Mouse (Mus musculus) monocyte, adult 59 days (primary cell): Measurements from ENCODE around the gene Gm17174. TPM values are rescaled to one million over a fixed set of nuclear protein-coding genes. Genes with fewer than 3 reads are reported as not detected.

ENCODE experiments used
- total RNA-seq, 2 experiments: library from RNA; stranded (reverse); gene quantifications; one replicate each; pipeline ENCODE4 v1.2.4; 2023

Gene Gm17174
- not detected for total RNA-seq

GRCm38 (mm10) chr14:51592039-51592438 is at the start of gene Gm17174:
Gm17174 (minus strand) TSS chr14:51592139.

GRCm38 (mm10) chr14:51635566-51635965 is 43.6 kb upstream of the Gm17174 start, which contains the start of gene Gm4181:
Gm4181 (minus strand) TSS chr14:51635666.

DNA sequence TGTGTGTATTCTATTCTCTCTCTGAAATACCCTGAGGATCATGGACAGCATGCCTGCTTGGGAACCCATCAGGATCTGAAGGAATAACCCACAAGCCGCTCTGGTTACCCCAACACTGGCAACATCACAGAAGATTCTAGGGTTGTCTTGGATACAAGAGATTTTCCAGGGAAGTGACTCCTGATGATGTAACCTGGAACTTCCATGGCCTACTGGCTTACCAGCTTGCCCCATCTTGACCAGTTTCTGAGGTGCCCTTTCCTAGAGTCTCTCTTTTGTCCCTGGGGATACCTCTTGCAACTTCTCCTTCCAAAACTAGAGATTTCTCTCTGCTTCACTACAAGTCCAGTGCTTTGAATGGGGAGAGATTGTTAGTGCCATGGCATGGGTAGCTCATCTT is 19.3 kb upstream of the Gm17174 start, which contains the start of gene Gm17078:
TSS of gene Gm17078 (minus strand) at position 101 of the 400 bp plus-strand sequence.

GRCm38 (mm10) chr14:51573963-51574362 is 18.0 kb downstream of the Gm17174 start, which contains the start of gene Gm17175:
Gm17175 (minus strand) TSS chr14:51574063.

GRCm38 (mm10) chr14:51552490-51552889 is 39.4 kb downstream of the Gm17174 start, which contains the start of gene Gm5622:
Gm5622 (plus strand) TSS chr14:51552790.

Other genes starting within 250 kb of the Gm17174 start
- gene Gm7247, start 230.4 kb downstream of the Gm17174 start, total RNA-seq: not detected
- gene Vmn2r88, start 181.3 kb downstream of the Gm17174 start, total RNA-seq: not detected
- not detected for gene Vmn2r89, start 140.3 kb downstream of the Gm17174 start, total RNA-seq
- not detected for gene Gm5622, start 39.3 kb downstream of the Gm17174 start, total RNA-seq
- not detected for gene Gm17175, start 18.1 kb downstream of the Gm17174 start, total RNA-seq
- not detected for gene Gm17078, start 19.2 kb upstream of the Gm17174 start, total RNA-seq
- not detected for gene Gm4181, start 43.5 kb upstream of the Gm17174 start, total RNA-seq
- not detected for gene Gm17079, start 103.3 kb upstream of the Gm17174 start, total RNA-seq
- not detected for gene Gm5800, start 125.0 kb upstream of the Gm17174 start, total RNA-seq
- gene Ang4, start 181.5 kb upstream of the Gm17174 start, total RNA-seq: not detected
- gene AY358078, start 207.9 kb upstream of the Gm17174 start, total RNA-seq: not detected